In the genomic region with DNA sequence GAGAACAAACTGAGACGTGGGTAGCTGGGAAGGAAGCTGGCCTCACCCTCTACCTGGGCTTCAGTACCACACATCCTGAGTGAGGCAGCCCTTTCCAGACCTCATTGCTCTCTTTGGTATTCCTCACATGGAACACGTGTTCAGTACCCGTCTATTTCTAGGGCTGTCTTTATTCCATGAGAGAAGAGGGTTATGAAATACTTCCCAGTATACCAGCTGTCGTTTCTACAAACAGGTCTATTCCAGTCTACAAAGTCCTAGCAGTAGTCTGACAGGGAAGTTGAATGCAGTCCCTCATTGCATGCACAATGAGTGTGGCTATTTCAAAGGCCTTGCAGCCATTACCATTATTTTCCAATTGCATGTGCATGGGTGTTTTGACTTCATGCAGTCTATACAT, we compare ENCODE assay signal across 17 mouse cellular contexts. TPM values are rescaled to one million over a fixed set of nuclear protein-coding genes. Genes with fewer than 3 reads are reported as not detected.
DNase-seq lines count a peak whose midpoint lies in the region; ATAC-seq lines count a peak whose summit lies in the region.
"Had no signal": no experiment of that assay in that cellular context is flagged by ENCODE, and none has a peak within 500 bp of the region (broad histone marks: within the 10 kb centered on the region; RNA-seq: fewer than 3 reads in every experiment).

No protein-coding gene starts in this region.

- no peak for DNase-seq in frontal cortex, postnatal 36 days (ENCODE audit: low spot score in 2 of 2)
- DNase-seq in hindbrain, embryonic 14.5 days (ENCODE audit: low spot score), result no peak
- DNase-seq in gastrocnemius, postnatal 25 days, result no peak
- DNase-seq: adrenal gland, adult 2 months; adrenal gland, postnatal 10 days; adrenal gland, postnatal 25 days; cerebellum, adult 11-12 months; cerebellum, adult 9-10 months; cerebellum, postnatal 10 days had no signal

- no peak overlapping the region for H3K4me2 ChIP-seq in hindbrain, embryonic 12.5 days (replicated peaks)
- H3K4me2 ChIP-seq in hindbrain, embryonic 14.5 days (replicated peaks), result no peak overlapping the region
- H3K4me2 ChIP-seq: embryonic facial prominence, embryonic 12.5 days; forebrain, embryonic 13.5 days had no signal

- no peak overlapping the region for H3K4me3 ChIP-seq in hindbrain, embryonic 12.5 days
- H3K4me3 ChIP-seq in hindbrain, embryonic 14.5 days (replicated peaks; ENCODE audit: low read length), result no peak overlapping the region
- H3K4me3 ChIP-seq: embryonic facial prominence, embryonic 10.5 days; embryonic facial prominence, embryonic 12.5 days; forebrain, embryonic 13.5 days had no signal

- 84% methylated on average over 4 of the region's 4 CpGs for WGBS in hindbrain, embryonic 12.5 days
- 83% methylated on average over 4 of the region's 4 CpGs for WGBS in hindbrain, embryonic 14.5 days

- no peak overlapping the region for H3K27ac ChIP-seq in hindbrain, embryonic 12.5 days
- no peak overlapping the region for H3K27ac ChIP-seq in hindbrain, embryonic 14.5 days
- H3K27ac ChIP-seq: embryonic facial prominence, embryonic 10.5 days; embryonic facial prominence, embryonic 12.5 days; forebrain, embryonic 13.5 days had no signal

- no peaks in the 10 kb centered on the region for H3K27me3 ChIP-seq in hindbrain, embryonic 12.5 days
- no peaks in the 10 kb centered on the region for H3K27me3 ChIP-seq in hindbrain, embryonic 14.5 days (ENCODE audit: control insufficient read depth, insufficient read depth, low read length)
- H3K27me3 ChIP-seq: embryonic facial prominence, embryonic 12.5 days; forebrain, embryonic 13.5 days had no signal

- H3K9me3 ChIP-seq in hindbrain, embryonic 12.5 days (replicated peaks), result no peaks in the 10 kb centered on the region
- no peaks in the 10 kb centered on the region for H3K9me3 ChIP-seq in hindbrain, embryonic 14.5 days (ENCODE audit: control insufficient read depth, low read length)
- H3K9me3 ChIP-seq: embryonic facial prominence, embryonic 10.5 days; embryonic facial prominence, embryonic 12.5 days; forebrain, embryonic 13.5 days had no signal

- H3K36me3 ChIP-seq in hindbrain, embryonic 12.5 days, result no peaks in the 10 kb centered on the region
- H3K36me3 ChIP-seq in hindbrain, embryonic 14.5 days (replicated peaks; ENCODE audit: control insufficient read depth, insufficient read depth), result no peaks in the 10 kb centered on the region
- H3K36me3 ChIP-seq: embryonic facial prominence, embryonic 10.5 days; embryonic facial prominence, embryonic 12.5 days had no signal

- H3K9ac ChIP-seq in hindbrain, embryonic 12.5 days, result no peak overlapping the region
- H3K9ac ChIP-seq in hindbrain, embryonic 14.5 days, result no peak overlapping the region
- H3K9ac ChIP-seq: embryonic facial prominence, embryonic 12.5 days; forebrain, embryonic 13.5 days had no signal

- peak; percentile 90 for ATAC-seq in frontal cortex, adult (ENCODE audit: low TSS enrichment)
- ATAC-seq in hindbrain, embryonic 12.5 days (ENCODE audit: low FRiP score), result 0 out of 2 replicates have a peak, but pooled peaks have one; percentile 32
- ATAC-seq in hindbrain, embryonic 14.5 days (ENCODE audit: low FRiP score), result no peak
- ATAC-seq: forebrain, embryonic 13.5 days; forebrain, embryonic 16.5 days had no signal

- no peaks in the 10 kb centered on the region for H3K4me1 ChIP-seq in hindbrain, embryonic 12.5 days
- H3K4me1 ChIP-seq in hindbrain, embryonic 14.5 days (replicated peaks; ENCODE audit: control insufficient read depth, insufficient read depth, low read length), result no peaks in the 10 kb centered on the region
- H3K4me1 ChIP-seq: forebrain, embryonic 13.5 days had no signal

RNA-seq across cellular contexts. Expression of gene Scg5, which starts 23.2 kb away (rescaled TPM):
- polyA plus RNA-seq in hindbrain, embryonic 12.5 days (2016; fragmentation: Nextera tagmentation; extraction: Ambion mirVana), result 74.5 and 80.9 TPM in 2 replicates
- polyA plus RNA-seq in hindbrain, embryonic 14.5 days (2014; fragmentation: Nextera tagmentation; extraction: Ambion mirVana), result 240 and 244 TPM in 2 replicates
- total RNA-seq in gastrocnemius, postnatal 25 days (2021), result under 1 TPM in 1 of 2 experiments, not detected in 1; 0.21 TPM
- total RNA-seq: ES-E14 had no signal

RNA-seq across cellular contexts. Expression of gene Arhgap11a, which starts 42.7 kb away (rescaled TPM):
- polyA plus RNA-seq in hindbrain, embryonic 12.5 days (2016; fragmentation: Nextera tagmentation; extraction: Ambion mirVana), result 40.0 and 42.7 TPM in 2 replicates
- polyA plus RNA-seq in hindbrain, embryonic 14.5 days (2014; fragmentation: Nextera tagmentation; extraction: Ambion mirVana), result 1.1 TPM in 2 replicates
- 1 to 10 TPM; 1.4 to 1.6 TPM for total RNA-seq in gastrocnemius, postnatal 25 days (2021)

RNA-seq across cellular contexts. Expression of gene Grem1, which starts 47.3 kb away (rescaled TPM):
- 1.4 and 1.5 TPM in 2 replicates for polyA plus RNA-seq in hindbrain, embryonic 12.5 days (2016; fragmentation: Nextera tagmentation; extraction: Ambion mirVana)
- 1.7 and 2.2 TPM in 2 replicates for polyA plus RNA-seq in hindbrain, embryonic 14.5 days (2014; fragmentation: Nextera tagmentation; extraction: Ambion mirVana)
- total RNA-seq in gastrocnemius, postnatal 25 days (2021), result not detected
- total RNA-seq: MEL had no signal
- polyA plus RNA-seq: adrenal gland, adult 2 months had no signal

Comparison
In these comparisons a context has a peak if more than half of its experiments do, and no peak if none do; other contexts are left out.
1. RNA of gene Arhgap11a, which starts 42.7 kb away (polyA plus RNA-seq): 40.0 to 42.7 TPM in hindbrain, embryonic 12.5 days; 1.1 TPM in hindbrain, embryonic 14.5 days; every median in the first group is over 10 times any median in the second.